30 mouse cellular contexts compared by ENCODE assay signal in the genomic region with DNA sequence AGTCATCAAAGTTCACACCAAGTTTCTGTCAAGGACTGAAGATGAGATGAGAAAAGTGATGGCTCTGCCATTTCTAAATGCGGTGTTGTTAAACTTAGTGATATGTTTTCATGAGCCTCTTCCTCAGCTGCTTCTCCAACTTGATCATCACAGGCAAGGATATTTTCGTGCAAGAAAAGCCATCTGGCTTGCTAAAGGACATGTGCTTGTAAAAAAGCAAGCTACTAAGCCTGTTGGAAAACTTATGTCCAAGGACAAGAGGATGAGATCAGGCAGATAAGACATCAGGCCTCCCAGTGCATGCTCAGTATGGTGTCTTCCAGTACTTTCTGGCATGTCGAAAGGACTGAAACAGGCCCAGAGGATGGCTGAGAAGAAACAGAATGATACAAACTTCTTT. TPM values are rescaled to one million over a fixed set of nuclear protein-coding genes. Genes with fewer than 3 reads are reported as not detected.
DNase-seq lines count a peak whose midpoint lies in the region; ATAC-seq and TF ChIP-seq lines count a peak whose summit lies in the region.
"Had no signal": no experiment of that assay in that cellular context is flagged by ENCODE, and none has a peak within 500 bp of the region (broad histone marks: within the 10 kb centered on the region; RNA-seq: fewer than 3 reads in every experiment).

No protein-coding gene starts in this region.

- intact Hi-C loops in left cerebral cortex, postnatal 4 days (cut with DNase I): no loop called here
- intact Hi-C loops in left cerebral cortex, postnatal 14 days (cut with DNase I): no loop called here

- ATAC-seq in forebrain, postnatal 0 days: peak; percentile 73
- no peak for ATAC-seq in forebrain, embryonic 11.5 days (replicated peaks; ENCODE audit: low FRiP score)
- ATAC-seq: activated CD4-positive, CD25-positive, alpha-beta regulatory T cell, adult 4 months; forebrain, embryonic 14.5 days; hindbrain, embryonic 16.5 days; midbrain, embryonic 16.5 days had no signal

- no peak overlapping the region for H3K27ac ChIP-seq in forebrain, postnatal 0 days (ENCODE audit: low read depth, low read length)
- no peak overlapping the region for H3K27ac ChIP-seq in forebrain, embryonic 11.5 days (ENCODE audit: low read depth, low read length)
- H3K27ac ChIP-seq: heart, embryonic 10.5 days; heart, embryonic 15.5 days; kidney, embryonic 15.5 days; limb, embryonic 12.5 days; liver, embryonic 15.5 days; lung, embryonic 15.5 days had no signal

- no peak overlapping the region for H3K4me2 ChIP-seq in forebrain, postnatal 0 days (ENCODE audit: low read depth)
- no peak overlapping the region for H3K4me2 ChIP-seq in forebrain, embryonic 11.5 days (ENCODE audit: low read depth, low read length, severe bottlenecking)
- H3K4me2 ChIP-seq: heart, embryonic 15.5 days; kidney, embryonic 15.5 days; limb, embryonic 12.5 days; liver, embryonic 15.5 days; lung, embryonic 15.5 days; midbrain, embryonic 11.5 days had no signal

- no peaks in the 10 kb centered on the region for H3K36me3 ChIP-seq in forebrain, postnatal 0 days (ENCODE audit: insufficient read depth)
- H3K36me3 ChIP-seq in forebrain, embryonic 11.5 days (ENCODE audit: control insufficient read depth, insufficient read depth, low read length): no peaks in the 10 kb centered on the region
- H3K36me3 ChIP-seq: heart, embryonic 10.5 days; heart, embryonic 15.5 days; kidney, embryonic 15.5 days; limb, embryonic 12.5 days; liver, embryonic 15.5 days; lung, embryonic 15.5 days had no signal

- no peak for TF ChIP-seq CTCF in forebrain, postnatal 0 days (IDR thresholded peaks at IDR 0.05; ENCODE audit: low read depth)

- no peak overlapping the region for H3K4me3 ChIP-seq in forebrain, postnatal 0 days (ENCODE audit: low read depth, low read length)
- H3K4me3 ChIP-seq in forebrain, embryonic 11.5 days (ENCODE audit: low read depth, low read length): no peak overlapping the region
- H3K4me3 ChIP-seq: heart, embryonic 10.5 days; heart, embryonic 15.5 days; kidney, embryonic 15.5 days; limb, embryonic 12.5 days; liver, embryonic 15.5 days; lung, embryonic 15.5 days had no signal

- no peaks in the 10 kb centered on the region for H3K4me1 ChIP-seq in forebrain, postnatal 0 days (ENCODE audit: insufficient read depth)
- H3K4me1 ChIP-seq in forebrain, embryonic 11.5 days (replicated peaks; ENCODE audit: control insufficient read depth, insufficient read depth, low read length): no peaks in the 10 kb centered on the region
- H3K4me1 ChIP-seq: heart, embryonic 10.5 days; heart, embryonic 15.5 days; kidney, embryonic 15.5 days; limb, embryonic 12.5 days; liver, embryonic 15.5 days; lung, embryonic 15.5 days had no signal

- no peak overlapping the region for H3K9ac ChIP-seq in forebrain, postnatal 0 days
- no peak overlapping the region for H3K9ac ChIP-seq in forebrain, embryonic 11.5 days (ENCODE audit: low read length)
- H3K9ac ChIP-seq: heart, embryonic 15.5 days; kidney, embryonic 15.5 days; limb, embryonic 12.5 days; liver, embryonic 15.5 days; lung, embryonic 15.5 days had no signal

- H3K9me3 ChIP-seq in forebrain, postnatal 0 days (ENCODE audit: low read length): no peaks in the 10 kb centered on the region
- H3K9me3 ChIP-seq in forebrain, embryonic 11.5 days (ENCODE audit: control insufficient read depth, low read length): no peaks in the 10 kb centered on the region
- H3K9me3 ChIP-seq: heart, embryonic 10.5 days; heart, embryonic 15.5 days; kidney, embryonic 15.5 days; limb, embryonic 12.5 days; liver, embryonic 15.5 days; lung, embryonic 15.5 days had no signal

- H3K27me3 ChIP-seq in forebrain, postnatal 0 days (ENCODE audit: insufficient read depth, low read length): no peaks in the 10 kb centered on the region
- no peaks in the 10 kb centered on the region for H3K27me3 ChIP-seq in forebrain, embryonic 11.5 days (ENCODE audit: control insufficient read depth, insufficient read depth, low read length)
- H3K27me3 ChIP-seq: CH12.LX; heart, embryonic 15.5 days; kidney, embryonic 15.5 days; limb, embryonic 12.5 days; liver, embryonic 15.5 days; lung, embryonic 15.5 days had no signal

- peak; percentile 13 for DNase-seq in forebrain, postnatal 0 days
- DNase-seq in forebrain, embryonic 11.5 days (ENCODE audit: low spot score): no peak
- DNase-seq in left cerebral cortex, adult 11 months (ENCODE audit: low spot score): peak; percentile 27
- no peak for DNase-seq in left cerebral cortex, postnatal 4 days
- DNase-seq in brain, adult 2 months (ENCODE audit: low read depth, low spot score): peak; percentile 70
- DNase-seq in left cerebral cortex, postnatal 14 days (ENCODE audit: low spot score in 2 of 2): peak; percentile 41 to 44
- no peak for DNase-seq in urinary bladder, postnatal 14 days (ENCODE audit: low spot score)
- DNase-seq in adrenal gland, adult 18-20 months (ENCODE audit: low spot score in 2 of 2): no peak
- DNase-seq: adrenal gland, adult 8-10 months; cerebellum, adult 8-10 months; cerebellum, postnatal 36 days; gastrocnemius, postnatal 14 days; kidney, adult 18-20 months; kidney, postnatal 36 days had no signal

- WGBS in forebrain, postnatal 0 days: 66% methylated on average over 3 of the region's 3 CpGs
- 80% methylated on average over 3 of the region's 3 CpGs for WGBS in forebrain, embryonic 11.5 days

RNA-seq across cellular contexts. Expression of gene Tram1l1, which starts 36.9 kb away (rescaled TPM):
- 20.3 and 23.0 TPM in 2 replicates for total RNA-seq in forebrain, postnatal 0 days (2014; rRNA removed)
- 27.9 and 35.8 TPM in 2 replicates for polyA plus RNA-seq in forebrain, postnatal 0 days (2015; fragmentation: Nextera tagmentation; extraction: Ambion mirVana)
- polyA plus RNA-seq in forebrain, embryonic 11.5 days (2014; fragmentation: Nextera tagmentation; extraction: Ambion mirVana): 20.4 and 20.5 TPM in 2 replicates
- total RNA-seq in left cerebral cortex, postnatal 4 days (2021): 10 to 100 TPM; 18.0 to 18.1 TPM
- total RNA-seq in left cerebral cortex, postnatal 14 days (2021): 10 to 100 TPM; 17.5 to 19.7 TPM
- 1 to 10 TPM; 1.2 to 1.6 TPM for total RNA-seq in adrenal gland, adult 18-20 months (2021)
- total RNA-seq: CH12.LX; granulocyte monocyte progenitor cell, adult 5-6 weeks; liver, adult 2 months; megakaryocyte, adult 5-6 weeks; neutrophil, adult 5-6 weeks had no signal
- polyA plus RNA-seq: activated CD4-positive, CD25-positive, alpha-beta regulatory T cell, adult 4 months; liver, adult 2 months had no signal

Comparison
In these comparisons a context has a peak if more than half of its experiments do, and no peak if none do; other contexts are left out.
1. DNase-seq: peak in forebrain, postnatal 0 days (single experiment), left cerebral cortex, adult 11 months (single experiment), brain, adult 2 months (single experiment) and left cerebral cortex, postnatal 14 days (2 of 2); none in forebrain, embryonic 11.5 days (single experiment), left cerebral cortex, postnatal 4 days (single experiment), urinary bladder, postnatal 14 days (single experiment) and adrenal gland, adult 18-20 months (0 of 2).